Mouse (Mus musculus): ENCODE measurements around the gene Tbc1d23.

Gene Tbc1d23

DNA sequence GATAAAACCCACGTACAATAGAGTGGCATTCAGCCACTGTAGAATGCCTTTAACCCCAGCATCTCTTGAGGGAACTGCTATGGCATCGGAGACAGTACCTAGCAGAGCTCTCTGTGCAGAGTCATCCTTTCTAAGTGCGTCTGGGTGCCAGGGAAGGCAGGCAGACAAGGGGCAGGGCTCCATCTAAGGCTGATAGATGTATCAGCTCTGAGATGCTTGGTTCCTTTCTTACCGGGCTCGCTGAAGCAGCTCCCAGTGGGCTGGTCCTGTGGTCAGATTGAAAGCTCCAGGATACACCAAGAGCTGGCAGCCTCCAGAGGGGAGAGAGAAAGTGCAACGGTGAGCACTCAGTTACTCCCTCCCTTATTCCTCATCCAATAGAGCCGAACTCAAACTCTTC, 71.5 kb downstream of the Tbc1d23 start:
- 53% methylated on average over 7 of the region's 7 CpGs for WGBS

- 79% methylated on average over 4 of the region's 4 CpGs for WGBS
These were observed 73.6 kb downstream of the Tbc1d23 start for GRCm38 (mm10) chr16:57157728-57158127.

- 89% methylated on average over 4 of the region's 4 CpGs for WGBS
These were observed 74.2 kb downstream of the Tbc1d23 start for GRCm38 (mm10) chr16:57157076-57157475.

DNA sequence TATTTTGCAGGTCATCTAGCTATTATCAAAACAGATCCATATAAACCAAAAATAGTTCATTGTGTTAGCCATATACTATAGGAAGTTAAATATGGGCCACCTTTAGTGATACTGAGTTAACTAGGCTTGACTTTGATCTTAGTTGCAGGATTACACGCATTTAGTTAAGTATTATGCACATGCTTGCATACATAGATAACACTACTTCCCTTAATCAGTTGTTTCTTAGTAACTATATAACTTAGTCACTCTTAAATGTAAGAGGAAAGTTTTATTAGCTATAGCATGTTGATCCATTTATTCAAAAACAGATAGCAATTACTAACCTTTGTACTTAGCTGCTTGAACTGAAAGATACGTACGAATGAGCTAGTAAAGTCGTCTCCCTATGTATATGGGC, 79.9 kb downstream of the Tbc1d23 start:
- 97% methylated on average over 4 of the region's 4 CpGs for WGBS

GRCm38 (mm10) chr16:57144741-57145140, 86.6 kb downstream of the Tbc1d23 start:
- 93% methylated on average over 5 of the region's 5 CpGs for WGBS

- 66% methylated on average over 6 of the region's 6 CpGs for WGBS
These were observed 97.7 kb downstream of the Tbc1d23 start for GRCm38 (mm10) chr16:57133611-57134010.

- 90% methylated on average over 1 of the region's 1 CpGs for WGBS
These were observed 99.0 kb downstream of the Tbc1d23 start for GRCm38 (mm10) chr16:57132326-57132725.

DNA sequence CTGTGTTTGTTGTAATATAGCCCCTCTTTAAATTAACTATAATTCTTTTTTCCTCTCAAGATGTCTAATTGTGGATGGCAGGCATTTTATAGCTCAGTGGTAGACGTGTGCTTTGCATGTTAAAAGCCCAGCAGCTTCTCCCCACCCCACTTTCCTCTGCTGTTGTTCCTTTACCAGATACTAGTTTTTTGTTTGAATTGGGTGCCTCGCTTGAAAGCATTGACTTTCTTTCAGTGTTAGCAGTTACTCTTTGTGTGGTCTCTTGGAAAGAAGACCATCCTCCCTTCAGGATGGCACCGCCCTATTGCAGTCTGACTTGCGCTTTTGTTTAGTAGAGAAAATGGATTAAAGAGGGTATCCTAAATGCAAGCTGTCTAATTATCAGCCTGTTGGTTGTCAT, 99.8 kb downstream of the Tbc1d23 start:
- 68% methylated on average over 4 of the region's 4 CpGs for WGBS

DNA sequence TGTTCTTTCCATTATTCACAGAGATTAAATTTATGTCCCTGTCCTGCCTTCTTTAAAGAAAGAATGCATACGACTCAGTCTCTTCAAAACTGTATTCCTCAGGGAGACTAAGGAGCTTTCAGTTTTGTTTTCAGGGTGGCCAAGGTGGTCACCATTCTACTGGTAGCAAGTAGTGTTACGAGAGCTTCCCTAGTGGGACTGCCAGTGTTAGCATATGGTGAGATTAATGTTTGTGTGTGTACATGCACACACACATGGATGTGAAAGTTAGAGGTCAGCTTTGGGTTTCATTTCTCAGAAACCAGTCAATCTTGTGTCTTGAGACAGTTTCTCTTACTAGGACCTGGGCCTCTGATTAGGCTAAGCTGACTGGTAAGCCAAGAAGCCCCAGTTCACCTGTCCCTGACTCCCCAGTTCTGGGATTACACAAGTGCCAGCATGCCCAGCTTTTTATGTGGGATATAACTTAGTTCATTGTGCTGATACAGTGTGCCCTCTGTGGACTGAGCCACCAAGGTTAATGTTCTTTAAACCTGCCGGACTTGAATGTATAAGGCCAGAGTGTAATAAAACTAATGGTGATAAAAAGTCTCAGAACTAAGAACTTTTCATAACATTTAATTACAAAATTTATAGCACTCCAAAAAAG, 100.4 kb downstream of the Tbc1d23 start:
- WGBS: 72% methylated on average over 3 of the region's 3 CpGs

- WGBS: 61% methylated on average over 2 of the region's 2 CpGs
These were observed 103.5 kb downstream of the Tbc1d23 start for GRCm38 (mm10) chr16:57127825-57128224.

DNA sequence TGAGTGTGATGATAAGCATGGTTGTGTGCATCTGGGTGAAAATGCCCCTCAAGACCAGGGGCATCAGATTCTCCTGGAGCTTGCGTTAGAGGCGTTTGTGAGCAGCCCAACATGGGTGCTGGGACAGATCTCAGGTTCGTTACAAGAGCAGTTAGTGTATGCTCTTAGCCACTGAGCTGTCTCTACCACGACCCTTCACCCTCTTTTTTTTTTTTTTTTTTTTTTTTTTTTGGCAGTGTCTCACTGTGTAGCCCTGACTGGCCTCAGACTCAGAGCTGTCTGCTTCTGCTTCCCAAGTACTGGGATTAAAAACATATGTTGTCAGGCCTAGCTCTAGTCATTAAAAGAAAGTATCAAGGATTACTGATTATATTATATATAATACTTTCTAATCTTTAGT, 105.0 kb downstream of the Tbc1d23 start:
- 65% methylated on average over 4 of the region's 4 CpGs for WGBS

GRCm38 (mm10) chr16:57122682-57123445, 108.4 kb downstream of the Tbc1d23 start:
- 35% methylated on average over 6 of the region's 6 CpGs for WGBS

- under 1% methylated on average over 59 of the region's 59 CpGs for WGBS
These were observed 109.4 kb downstream of the Tbc1d23 start for GRCm38 (mm10) chr16:57121816-57122415.

DNA sequence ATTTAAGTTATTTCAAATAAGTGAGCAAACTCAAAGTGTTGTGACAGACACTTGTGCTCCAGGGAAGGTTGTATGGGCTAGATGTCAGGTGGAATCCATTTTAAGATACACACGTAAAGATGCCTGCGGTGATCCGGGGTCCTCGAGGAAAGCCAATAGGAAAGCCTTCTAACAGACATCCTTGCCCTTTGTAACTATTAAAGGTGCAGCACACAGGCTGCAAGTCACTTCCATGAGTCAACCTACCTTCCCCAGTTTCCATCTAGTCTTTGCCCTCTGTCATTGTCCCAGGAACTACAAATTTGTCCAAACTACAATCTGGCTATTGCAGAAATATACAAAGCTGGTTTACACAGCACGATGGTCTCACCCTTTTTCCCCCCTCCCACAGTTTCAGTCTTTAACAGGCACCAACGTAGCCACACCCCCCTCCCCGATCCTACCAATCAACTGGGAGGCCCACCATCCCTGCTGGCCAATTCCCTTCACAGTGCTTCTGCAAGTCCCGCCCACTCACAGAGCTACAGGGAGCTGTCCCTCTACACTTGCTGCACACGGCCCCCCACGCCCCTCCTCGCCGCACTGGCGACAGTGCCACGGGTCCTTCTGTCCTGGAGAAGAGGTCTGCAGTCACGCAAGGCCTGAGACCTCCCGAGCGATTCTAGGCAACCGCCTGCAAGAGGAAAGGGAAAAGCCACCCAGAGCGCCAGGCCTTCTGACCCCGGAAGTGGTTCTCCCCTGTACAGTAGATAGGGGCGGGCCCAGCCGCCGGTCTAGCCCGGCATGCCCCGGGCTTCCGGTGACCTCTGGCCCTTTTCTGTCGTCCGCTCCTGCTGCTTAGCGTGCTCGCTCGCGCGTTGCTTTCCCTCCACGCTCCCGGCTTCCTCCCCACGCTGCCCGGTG, 110.1 kb downstream of the Tbc1d23 start, which contains the start of gene Tomm70a:
TSS of gene Tomm70a (plus strand) at position 791 of the 903 bp plus-strand sequence.
- WGBS: under 1% methylated on average over 36 of the region's 37 CpGs
